ENCODE assay signal across 17 mouse cellular contexts in the genomic region with DNA sequence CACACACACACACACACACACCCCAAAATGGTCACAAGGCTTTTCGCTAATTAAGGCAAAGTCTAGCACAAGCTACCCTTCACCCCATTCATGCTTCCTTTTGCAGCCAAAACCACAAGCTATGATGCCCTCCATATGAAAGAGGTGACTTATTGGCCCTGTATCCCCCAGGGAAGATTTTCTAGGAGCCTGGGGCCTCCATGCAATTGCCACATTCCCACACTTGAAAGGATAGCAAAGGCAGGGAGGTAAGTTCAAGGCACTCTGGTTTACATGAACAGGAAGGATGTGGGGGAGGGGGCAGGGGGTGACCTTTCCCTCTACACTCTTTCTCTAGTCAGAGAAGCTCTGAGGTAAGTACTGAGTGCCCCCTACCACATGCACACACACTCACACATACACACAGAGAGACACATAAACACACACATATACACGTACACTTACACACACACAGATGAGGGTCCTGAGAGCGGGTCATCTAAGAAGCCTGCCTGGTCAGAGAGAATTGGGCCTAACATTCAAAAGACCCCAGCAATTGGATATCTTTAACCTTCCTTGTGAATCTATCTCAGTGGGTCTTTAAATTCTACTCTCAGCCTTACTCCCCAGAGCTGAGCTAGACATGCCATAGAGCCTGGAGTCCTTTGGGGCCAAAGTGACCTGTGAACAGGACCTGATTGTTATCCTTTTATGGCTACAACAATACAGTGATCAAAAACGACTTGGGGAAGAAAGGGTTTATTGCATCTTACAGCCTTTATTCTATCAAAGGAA. TPM values are rescaled to one million over a fixed set of nuclear protein-coding genes. Genes with fewer than 3 reads are reported as not detected.
A peak's percentile ranks its signal among the peaks of the same experiment; 100 is the strongest.
DNase-seq lines count a peak whose midpoint lies in the region; ATAC-seq lines count a peak whose summit lies in the region.
"Had no signal": no experiment of that assay in that cellular context is flagged by ENCODE, and none has a peak within 500 bp of the region (broad histone marks: within the 10 kb centered on the region; RNA-seq: fewer than 3 reads in every experiment).

No protein-coding gene starts in this region.

- ATAC-seq in kidney, embryonic 16.5 days (ENCODE audit: low FRiP score, low TSS enrichment): 0 out of 2 replicates have a peak, but pooled peaks have one; percentile 28

- H3K9me3 ChIP-seq in heart, embryonic 10.5 days: no peaks in the 10 kb centered on the region
- no peaks in the 10 kb centered on the region for H3K9me3 ChIP-seq in kidney, embryonic 16.5 days (ENCODE audit: low read length)
- H3K9me3 ChIP-seq in midbrain, embryonic 10.5 days (replicated peaks): no peaks in the 10 kb centered on the region
- H3K9me3 ChIP-seq: embryonic facial prominence, embryonic 15.5 days; hindbrain, embryonic 12.5 days; limb, embryonic 13.5 days; midbrain, embryonic 12.5 days had no signal

- H3K27ac ChIP-seq in heart, embryonic 10.5 days: peak overlapping the region; percentile 7; the same call in 1 of the 2 replicates
- H3K27ac ChIP-seq in kidney, embryonic 16.5 days (ENCODE audit: low read length): no peak overlapping the region
- H3K27ac ChIP-seq in midbrain, embryonic 10.5 days (replicated peaks): no peak overlapping the region
- H3K27ac ChIP-seq: embryonic facial prominence, embryonic 15.5 days; hindbrain, embryonic 12.5 days; left cerebral cortex, adult 2 months; limb, embryonic 13.5 days; midbrain, embryonic 12.5 days had no signal

- DNase-seq in heart, embryonic 10.5 days (ENCODE audit: low spot score): no peak
- no peak for DNase-seq in heart, adult 11 months
- no peak for DNase-seq in kidney, postnatal 4 days
- peak; percentile 34 for DNase-seq in induced T-regulatory cell, adult 2 months (ENCODE audit: low read depth)
- DNase-seq in thymus, postnatal 25 days: peak; percentile 20
- no peak for DNase-seq in midbrain, embryonic 10.5 days (ENCODE audit: low spot score)
- no peak for DNase-seq in adrenal gland, adult 2 months
- DNase-seq: cerebellum, adult 8-10 months; liver, postnatal 0 days; lung, postnatal 4 days; right cerebral cortex, postnatal 25 days had no signal

- peaks cover 13% of the 10 kb centered on the region; the same call in 1 of the 2 replicates for H3K4me1 ChIP-seq in heart, embryonic 10.5 days
- H3K4me1 ChIP-seq in kidney, embryonic 16.5 days (ENCODE audit: insufficient read depth, low read length): no peaks in the 10 kb centered on the region
- peaks cover 8% of the 10 kb centered on the region for H3K4me1 ChIP-seq in midbrain, embryonic 10.5 days
- H3K4me1 ChIP-seq: embryonic facial prominence, embryonic 15.5 days; midbrain, embryonic 12.5 days had no signal

- no peaks in the 10 kb centered on the region for H3K27me3 ChIP-seq in heart, embryonic 10.5 days (ENCODE audit: insufficient read depth, poor library complexity, severe bottlenecking)
- no peaks in the 10 kb centered on the region for H3K27me3 ChIP-seq in kidney, embryonic 16.5 days (ENCODE audit: insufficient read depth, low read length)
- H3K27me3 ChIP-seq in midbrain, embryonic 10.5 days (ENCODE audit: low read depth, poor library complexity, severe bottlenecking): no peaks in the 10 kb centered on the region; the same call in 1 of the 2 replicates
- H3K27me3 ChIP-seq: embryonic facial prominence, embryonic 15.5 days; hindbrain, embryonic 12.5 days; limb, embryonic 13.5 days; midbrain, embryonic 12.5 days had no signal

- no peak overlapping the region for H3K9ac ChIP-seq in kidney, embryonic 16.5 days (replicated peaks; ENCODE audit: low read length)
- H3K9ac ChIP-seq: embryonic facial prominence, embryonic 15.5 days; hindbrain, embryonic 12.5 days; limb, embryonic 13.5 days; liver, postnatal 0 days; midbrain, embryonic 12.5 days had no signal

- H3K36me3 ChIP-seq in heart, embryonic 10.5 days: no peaks in the 10 kb centered on the region
- no peaks in the 10 kb centered on the region for H3K36me3 ChIP-seq in kidney, embryonic 16.5 days (ENCODE audit: insufficient read depth, low read length)
- no peaks in the 10 kb centered on the region for H3K36me3 ChIP-seq in midbrain, embryonic 10.5 days
- H3K36me3 ChIP-seq: embryonic facial prominence, embryonic 15.5 days; hindbrain, embryonic 12.5 days; limb, embryonic 13.5 days; midbrain, embryonic 12.5 days had no signal

- WGBS in heart, embryonic 10.5 days: 68% methylated on average over 4 of the region's 4 CpGs
- WGBS in kidney, embryonic 16.5 days: 58% methylated on average over 4 of the region's 4 CpGs
- WGBS in midbrain, embryonic 10.5 days: 75% methylated on average over 4 of the region's 4 CpGs

- no peak overlapping the region for H3K4me3 ChIP-seq in heart, embryonic 10.5 days
- no peak overlapping the region for H3K4me3 ChIP-seq in kidney, embryonic 16.5 days (ENCODE audit: low read length)
- H3K4me3 ChIP-seq in midbrain, embryonic 10.5 days: no peak overlapping the region
- H3K4me3 ChIP-seq: embryonic facial prominence, embryonic 15.5 days; hindbrain, embryonic 12.5 days; left cerebral cortex, adult 2 months; limb, embryonic 13.5 days; midbrain, embryonic 12.5 days had no signal

- no peak overlapping the region for H3K4me2 ChIP-seq in kidney, embryonic 16.5 days (replicated peaks; ENCODE audit: low read depth, low read length)
- H3K4me2 ChIP-seq: embryonic facial prominence, embryonic 15.5 days; hindbrain, embryonic 12.5 days; limb, embryonic 13.5 days; midbrain, embryonic 12.5 days had no signal

RNA-seq across cellular contexts. Expression of gene Bace2, which starts 46.6 kb away (rescaled TPM):
- polyA plus RNA-seq in heart, embryonic 10.5 days (2016; fragmentation: Nextera tagmentation; extraction: Ambion mirVana): 17.7 and 43.1 TPM in 2 replicates
- polyA plus RNA-seq in kidney, embryonic 16.5 days (2015; fragmentation: Nextera tagmentation; extraction: Ambion mirVana): 10.0 and 11.2 TPM in 2 replicates
- 1.1 and 1.8 TPM in 2 replicates for polyA plus RNA-seq in midbrain, embryonic 10.5 days (2016; fragmentation: Nextera tagmentation; extraction: Ambion mirVana)
- 10 to 100 TPM; 13.4 to 26.0 TPM for total RNA-seq in adrenal gland, adult 2 months (2021)
- 3.5 and 4.6 TPM in 2 replicates for polyA plus RNA-seq in adrenal gland, adult 2 months (2012; rRNA removed)

Comparison
In these comparisons a context has a peak if more than half of its experiments do, and no peak if none do; other contexts are left out.
1. DNase-seq: peak in induced T-regulatory cell, adult 2 months (single experiment) and thymus, postnatal 25 days (single experiment); none in heart, embryonic 10.5 days (single experiment), heart, adult 11 months (single experiment), kidney, postnatal 4 days (0 of 2), midbrain, embryonic 10.5 days (single experiment) and adrenal gland, adult 2 months (single experiment).